Mouse (Mus musculus): ENCODE results near the gene Ring1.
"Not testable (repeated sequence)": the region's sequence is repeated elsewhere in the genome, so short reads cannot be mapped to it uniquely, and the experiment has no call there.

The Ring1 gene

DNA sequence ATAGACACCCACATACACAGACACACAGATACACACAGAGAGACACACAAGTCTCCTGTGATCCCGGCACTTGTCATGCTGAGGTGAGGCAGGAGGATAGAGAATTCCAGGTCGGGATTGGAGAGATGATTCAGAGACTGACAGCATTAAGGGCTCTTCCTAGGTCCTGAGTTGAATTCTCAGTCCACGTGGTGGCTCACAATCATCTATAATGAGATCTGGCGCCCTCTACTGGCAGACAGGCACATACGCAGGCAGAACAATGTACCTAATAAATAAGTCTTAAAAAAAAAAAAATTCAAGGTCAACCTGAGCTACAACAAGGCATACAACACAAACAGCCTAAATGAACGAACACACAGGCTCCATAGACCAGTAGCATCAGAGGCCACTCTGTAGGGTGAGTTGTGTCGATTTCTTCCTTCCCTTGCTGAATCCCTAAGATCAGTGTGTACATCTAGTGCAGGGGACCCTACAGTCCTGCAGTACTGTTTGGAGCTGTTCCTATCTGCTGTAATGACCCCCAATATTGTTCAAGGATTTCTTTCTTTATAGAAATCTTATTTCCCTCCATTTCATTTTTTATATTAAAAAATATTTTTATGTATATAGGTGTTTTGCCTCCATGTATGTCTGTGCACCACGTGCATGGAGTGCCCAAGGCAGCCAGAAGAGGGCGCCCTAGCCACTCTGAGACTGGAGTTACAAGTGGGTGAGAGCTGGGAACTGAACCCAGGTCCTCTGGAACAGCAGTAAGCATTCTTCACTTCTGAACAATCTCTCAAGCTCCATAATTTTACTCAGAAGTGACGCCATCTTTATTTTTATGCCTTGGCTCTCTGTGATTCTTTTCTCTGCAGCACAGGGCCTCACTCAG, 32.5 kb downstream of the Ring1 start:
- DNase-seq (ENCODE audit: low read depth) = peak; percentile 69

DNA sequence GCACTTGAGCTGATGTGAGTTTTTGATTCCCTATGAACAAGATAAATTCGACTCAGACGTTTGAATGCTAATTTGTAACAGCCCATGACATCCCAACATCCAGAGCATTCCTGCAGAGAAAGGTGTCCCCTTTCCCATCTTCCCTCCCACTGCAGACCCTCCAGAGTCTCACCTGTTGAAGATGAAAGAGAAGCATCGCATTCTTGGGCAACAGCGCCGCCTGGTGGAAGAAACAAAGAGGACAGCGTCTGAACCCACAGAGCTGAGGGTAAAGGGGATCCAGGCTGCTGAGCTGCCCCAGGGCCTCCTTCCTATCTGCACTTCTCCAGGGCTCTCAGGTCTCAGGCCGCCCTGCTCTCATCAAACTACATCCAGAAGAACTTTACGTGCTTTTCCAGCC, 42.3 kb downstream of the Ring1 start:
- DNase-seq (ENCODE audit: low read depth) = not testable (repeated sequence)

DNA sequence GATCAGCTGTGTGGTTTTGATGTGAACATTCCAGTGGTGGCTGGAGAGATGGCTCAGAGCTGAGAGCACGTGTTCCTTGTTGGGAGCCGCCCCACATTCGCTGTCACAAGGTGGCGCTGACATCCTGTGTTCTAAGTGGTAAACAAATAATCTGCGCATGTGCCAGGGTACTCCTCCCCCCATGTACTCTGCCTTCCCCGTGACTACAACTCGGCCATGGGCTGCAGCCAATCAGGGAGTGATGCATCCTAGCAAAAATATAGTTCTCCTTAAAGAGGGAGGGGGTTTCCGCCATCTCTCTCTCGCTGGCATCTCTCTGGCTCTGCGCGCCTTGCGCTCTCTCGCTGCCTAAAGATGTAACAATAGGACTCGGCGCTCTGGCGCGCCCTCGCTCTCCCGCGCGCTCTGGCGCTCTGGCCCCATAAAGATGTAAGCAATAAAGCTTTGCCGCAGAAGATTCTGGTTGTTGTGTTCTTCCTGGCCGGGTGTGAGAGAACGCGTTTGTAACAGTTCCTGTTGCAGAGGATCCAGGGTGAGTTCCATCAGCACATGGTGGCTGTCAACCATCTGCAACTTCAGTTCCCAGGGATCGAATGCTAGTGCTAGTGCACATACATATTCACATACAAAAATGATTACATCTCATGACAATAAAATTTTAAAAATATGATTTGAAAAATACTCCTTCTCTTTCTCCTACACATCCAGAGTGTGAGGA, 43.1 kb downstream of the Ring1 start:
- not testable (repeated sequence) for DNase-seq (ENCODE audit: low read depth)

DNA sequence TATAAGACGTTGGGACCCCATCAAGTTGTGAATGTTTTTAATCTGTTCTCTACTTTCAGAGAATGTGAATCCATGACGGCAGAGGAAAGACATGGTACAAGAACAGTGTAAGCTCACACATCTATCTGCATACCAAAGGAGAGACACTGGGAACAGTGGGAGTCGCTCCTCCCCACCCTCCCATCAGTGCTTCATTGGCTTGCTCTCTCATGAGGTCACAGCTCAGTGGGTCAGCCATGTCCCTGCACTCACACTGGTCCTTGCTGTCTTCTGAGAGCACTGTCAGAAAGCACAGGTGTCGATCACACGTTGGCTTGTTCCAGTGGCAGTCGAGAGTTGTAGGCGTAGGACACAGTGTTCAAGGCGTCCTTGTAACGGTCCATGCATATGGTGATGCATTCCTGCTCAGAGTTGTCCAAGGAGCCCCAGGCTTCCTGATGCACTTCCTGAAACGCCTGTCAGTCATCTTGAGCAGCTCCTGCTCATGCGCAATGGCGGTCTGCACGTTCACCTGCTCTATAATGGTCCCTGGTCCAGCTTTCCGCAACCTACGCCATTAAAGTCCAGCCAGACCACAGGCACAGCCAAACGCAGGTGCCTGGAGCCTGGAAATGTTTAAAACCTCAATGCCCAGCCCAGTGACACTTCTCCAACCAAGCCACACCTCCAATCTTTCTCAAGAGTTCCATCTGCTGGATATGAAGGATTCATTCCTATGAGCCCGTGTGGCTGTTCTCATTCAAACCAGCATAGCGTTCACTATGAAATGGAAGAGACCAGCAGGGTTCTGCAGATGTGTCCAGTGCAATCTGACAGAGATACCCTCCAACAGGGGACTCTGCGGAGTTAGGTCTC, 44.1 kb downstream of the Ring1 start:
- DNase-seq (ENCODE audit: low read depth) = no peak

DNA sequence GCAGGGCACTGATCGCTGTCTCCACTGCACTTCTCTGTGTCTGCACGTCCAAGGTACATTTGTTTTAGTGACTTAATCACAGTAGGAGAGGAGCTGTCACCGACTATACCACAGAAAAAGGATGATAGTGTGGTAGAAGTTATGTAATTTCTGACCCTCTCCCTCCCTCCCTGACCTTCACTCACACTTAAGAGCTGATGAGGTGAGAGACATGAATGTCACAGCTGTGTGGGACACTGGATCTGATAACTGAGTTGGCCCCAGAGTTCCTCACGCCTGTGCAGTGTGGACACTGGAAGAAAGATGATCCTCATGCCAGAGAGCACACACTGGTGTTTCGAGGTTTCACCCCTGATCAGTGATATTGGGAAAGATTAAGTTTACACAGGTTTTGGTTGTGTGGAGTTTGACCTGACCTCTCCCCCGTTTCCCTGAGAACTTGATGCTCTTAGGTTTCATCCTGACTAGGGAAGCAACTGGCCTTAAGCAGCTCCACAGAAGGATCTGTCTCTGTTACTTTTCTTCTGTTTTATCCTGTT, 44.9 kb downstream of the Ring1 start:
- DNase-seq (ENCODE audit: low read depth) = no peak

DNA sequence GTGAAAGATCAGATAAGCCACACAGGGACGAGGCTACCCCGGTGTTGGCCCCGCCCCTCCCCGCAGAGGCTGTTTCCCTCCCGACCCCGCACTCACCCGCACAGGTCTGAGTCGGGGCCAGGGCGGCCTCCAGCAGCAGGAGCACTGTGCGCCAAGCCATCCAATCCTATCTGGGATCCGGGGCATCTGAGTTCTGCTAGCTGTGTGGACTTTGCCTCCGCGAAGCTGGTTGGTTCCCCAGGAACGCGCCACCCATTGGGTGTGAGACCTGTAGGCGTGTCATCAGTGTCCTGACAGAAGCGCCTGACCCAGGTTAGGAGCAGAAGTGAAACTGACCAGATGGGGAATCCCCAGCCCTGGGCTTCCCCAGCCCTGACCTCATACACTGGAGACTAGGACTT, 45.8 kb downstream of the Ring1 start:
- DNase-seq (ENCODE audit: low read depth) = peak; percentile 70

DNA sequence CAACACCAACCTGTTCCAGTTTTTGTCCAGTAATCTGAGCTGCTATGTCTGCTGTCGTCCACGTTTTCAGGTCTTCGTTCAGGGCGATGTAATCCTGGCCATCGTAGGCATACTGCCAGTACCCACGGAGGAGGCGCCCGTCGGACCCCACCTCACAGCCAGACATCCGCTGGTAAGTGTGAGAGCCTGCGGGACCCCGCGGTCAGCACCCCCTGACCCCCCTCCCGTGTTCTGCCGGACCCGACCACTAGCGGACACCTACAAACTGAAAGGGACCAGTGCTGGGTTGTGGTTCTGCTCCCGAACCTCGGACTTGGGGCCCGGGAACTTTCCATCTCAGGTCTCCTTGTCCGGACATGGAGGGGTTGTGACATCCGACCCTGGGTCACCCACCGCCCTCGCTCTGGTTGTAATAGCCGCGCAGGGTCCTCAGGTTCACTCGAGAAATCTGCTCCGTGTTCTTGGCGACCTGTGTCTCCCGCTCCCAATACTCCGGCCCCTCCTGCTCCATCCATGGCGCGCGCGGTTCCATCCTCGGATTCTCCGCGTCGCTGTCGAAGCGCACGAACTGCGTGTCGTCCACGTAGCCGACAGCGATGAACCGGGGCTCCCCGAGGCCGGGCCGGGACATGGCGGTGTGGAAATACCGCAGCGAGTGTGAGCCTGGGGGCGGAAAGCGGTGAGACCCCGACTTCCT, 46.5 kb downstream of the Ring1 start:
- DNase-seq (ENCODE audit: low read depth) = no peak

DNA sequence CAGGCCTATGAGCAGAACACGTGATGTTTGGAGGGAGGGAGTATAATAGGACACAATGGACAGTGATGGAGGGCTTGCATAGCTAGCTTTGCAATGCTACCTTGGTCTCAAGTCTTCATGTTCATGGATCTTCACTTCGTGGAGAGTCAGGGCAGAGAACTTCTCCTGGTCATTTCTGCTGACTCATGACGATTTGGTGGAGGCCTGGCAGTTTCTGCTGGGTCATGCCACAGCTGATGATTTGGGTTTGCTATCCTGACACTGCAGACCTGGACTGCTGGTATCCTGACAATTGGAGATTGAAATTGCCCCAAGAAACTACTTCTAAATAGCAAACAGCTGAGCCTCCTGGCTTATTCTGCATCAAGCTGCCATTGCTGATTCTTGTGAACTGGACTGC, 50.9 kb downstream of the Ring1 start:
- DNase-seq (ENCODE audit: low read depth) = no peak

DNA sequence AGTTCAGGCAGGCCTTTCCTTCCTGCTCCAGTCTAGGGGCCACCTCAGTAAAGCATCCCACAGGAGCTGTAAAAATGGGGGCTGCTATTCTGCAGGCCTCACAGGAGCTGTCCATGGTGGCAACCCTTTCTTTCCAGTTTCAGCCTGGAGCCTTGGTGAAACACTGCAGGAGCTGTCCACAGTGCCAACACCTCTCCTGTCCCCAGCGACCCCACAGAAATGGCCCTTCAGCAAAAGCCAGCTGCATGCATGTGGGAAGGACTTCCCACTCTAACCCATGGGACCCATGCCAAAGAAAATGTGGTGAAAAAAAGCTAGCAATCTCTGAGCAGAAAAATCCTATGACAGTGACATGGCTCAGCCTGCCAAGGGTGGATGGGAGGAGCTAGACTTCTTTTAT, 51.8 kb downstream of the Ring1 start:
- DNase-seq (ENCODE audit: low read depth) = no peak
